Mouse (Mus musculus): ENCODE measurements around the gene Olfr654.

DNA sequence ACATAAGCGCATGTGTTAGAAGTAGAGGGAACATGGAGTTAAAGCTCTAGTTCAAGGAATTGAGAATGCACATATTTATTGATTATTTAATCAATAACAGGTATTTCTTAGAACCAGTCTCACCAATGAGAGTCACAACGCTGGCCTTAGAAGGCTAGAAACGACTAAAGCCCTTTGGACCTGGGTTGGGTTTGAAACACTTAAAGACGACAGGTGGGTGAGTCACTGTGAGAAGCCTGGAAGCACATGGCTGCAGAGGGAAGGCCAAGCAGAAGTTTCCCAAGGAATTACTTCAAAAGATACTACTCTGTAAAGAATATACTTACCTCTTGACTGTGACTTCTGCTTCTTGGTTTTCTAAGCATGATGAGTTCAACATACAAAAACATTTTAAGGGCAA, 6.0 kb upstream of the Olfr654 start:
- no peak for TF ChIP-seq CTCF (IDR thresholded peaks at IDR 0.05; ENCODE audit: borderline replicate concordance, insufficient read depth, low read depth, low read length)
- TF ChIP-seq POLR2A (IDR thresholded peaks at IDR 0.05; ENCODE audit: borderline replicate concordance, insufficient read depth, low read length), result no peak
